Mouse (Mus musculus) frontal cortex, postnatal 10 days (tissue): ENCODE data around the gene Bbs12.

ENCODE experiments used
- DNase-seq, 2 experiments: peaks; one replicate each; pipeline ENCODE4 v3.0.0; 2022; ENCODE audit warnings: low spot score in 2 of 2, mixed read lengths in 1 of 2

Bbs12 gene

GRCm38 (mm10) chr3:37312370-37312941 lies at the start of gene Bbs12, which contains the start of gene Cetn4:
Gene Bbs12, plus strand, starts transcription at chr3:37312554.
Gene Cetn4, minus strand, starts transcription at chr3:37312708.
- DNase-seq = peak; percentile 90 to 96

GRCm38 (mm10) chr3:37268338-37268737 lies 44.0 kb upstream of the Bbs12 start:
- DNase-seq = no peak

- DNase-seq = no peak
Measured at GRCm38 (mm10) chr3:37269926-37270325, 42.4 kb upstream of the Bbs12 start.

- peak in 1 of 2 experiments; percentile 28 for DNase-seq
Measured at GRCm38 (mm10) chr3:37271209-37271608, 41.1 kb upstream of the Bbs12 start.

- no peak for DNase-seq
Measured at GRCm38 (mm10) chr3:37273092-37273491, 39.3 kb upstream of the Bbs12 start.

- DNase-seq = no peak
Measured at GRCm38 (mm10) chr3:37274661-37275060, 37.7 kb upstream of the Bbs12 start.

- DNase-seq = no peak
Measured at GRCm38 (mm10) chr3:37280221-37280620, 32.1 kb upstream of the Bbs12 start.

GRCm38 (mm10) chr3:37280871-37281270 lies 31.5 kb upstream of the Bbs12 start:
- no peak for DNase-seq

GRCm38 (mm10) chr3:37282299-37282922 lies 29.9 kb upstream of the Bbs12 start:
- DNase-seq = no peak

- DNase-seq = no peak
Measured at GRCm38 (mm10) chr3:37283234-37283633, 29.1 kb upstream of the Bbs12 start.

GRCm38 (mm10) chr3:37289237-37289636 lies 23.1 kb upstream of the Bbs12 start:
- no peak for DNase-seq

GRCm38 (mm10) chr3:37290881-37291541 lies 21.3 kb upstream of the Bbs12 start:
- no peak for DNase-seq

GRCm38 (mm10) chr3:37291929-37292328 lies 20.4 kb upstream of the Bbs12 start:
- DNase-seq = no peak

- no peak for DNase-seq
Measured at GRCm38 (mm10) chr3:37292654-37293053, 19.7 kb upstream of the Bbs12 start.

- DNase-seq = no peak
Measured at GRCm38 (mm10) chr3:37299470-37299869, 12.9 kb upstream of the Bbs12 start.

- DNase-seq = no peak
Measured at GRCm38 (mm10) chr3:37302685-37303084, 9.7 kb upstream of the Bbs12 start.

GRCm38 (mm10) chr3:37303392-37304139 lies 8.8 kb upstream of the Bbs12 start:
- DNase-seq = no peak

GRCm38 (mm10) chr3:37311897-37312369 lies 421 bp upstream of the Bbs12 start:
- peak in 1 of 2 experiments; percentile 13 for DNase-seq

- peak in 1 of 2 experiments; percentile 22 for DNase-seq
Measured at GRCm38 (mm10) chr3:37313371-37313770, 1.0 kb downstream of the Bbs12 start.

GRCm38 (mm10) chr3:37316233-37316632 lies 3.9 kb downstream of the Bbs12 start:
- no peak for DNase-seq

GRCm38 (mm10) chr3:37324310-37324709 lies 12.0 kb downstream of the Bbs12 start:
- DNase-seq = no peak
